Mouse (Mus musculus): Measurements from ENCODE around the gene Prph.

DNA sequence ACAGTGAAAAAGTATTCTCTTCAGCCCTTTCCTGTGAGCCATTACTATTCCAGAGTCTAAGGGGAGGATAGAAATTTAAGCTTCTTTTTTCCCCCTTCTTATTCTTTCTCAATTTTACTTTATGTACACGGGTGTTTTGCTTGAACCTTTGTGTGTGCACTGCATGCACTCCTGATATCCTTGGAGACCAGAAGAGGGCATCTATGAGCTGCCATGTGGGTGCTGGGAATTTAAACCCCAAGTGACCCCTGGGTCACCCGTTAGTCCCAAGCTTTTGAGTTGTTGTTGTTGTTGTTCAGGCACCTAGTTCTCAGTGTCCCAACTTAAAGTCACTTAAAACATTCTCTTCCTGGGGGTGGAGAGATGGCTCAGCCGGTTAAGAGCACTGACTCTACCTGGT is 45.0 kb downstream of the Prph start:
- no peak for TF ChIP-seq POLR2A (IDR thresholded peaks at IDR 0.05; ENCODE audit: borderline replicate concordance, extremely low read depth, insufficient read depth, insufficient read length, poor library complexity, severe bottlenecking)
- TF ChIP-seq CTCF (IDR thresholded peaks at IDR 0.05; ENCODE audit: borderline replicate concordance, extremely low read depth, insufficient read depth, insufficient read length): no peak

Data from brain, embryonic 14.5 days (tissue).